Mouse (Mus musculus): ENCODE data around the gene Gm10964.

Gm10964 gene

GRCm38 (mm10) chr3:103734696-103735519 lies 4.3 kb upstream of the Gm10964 start:
- no peak for DNase-seq (ENCODE audit: low read depth)

DNA sequence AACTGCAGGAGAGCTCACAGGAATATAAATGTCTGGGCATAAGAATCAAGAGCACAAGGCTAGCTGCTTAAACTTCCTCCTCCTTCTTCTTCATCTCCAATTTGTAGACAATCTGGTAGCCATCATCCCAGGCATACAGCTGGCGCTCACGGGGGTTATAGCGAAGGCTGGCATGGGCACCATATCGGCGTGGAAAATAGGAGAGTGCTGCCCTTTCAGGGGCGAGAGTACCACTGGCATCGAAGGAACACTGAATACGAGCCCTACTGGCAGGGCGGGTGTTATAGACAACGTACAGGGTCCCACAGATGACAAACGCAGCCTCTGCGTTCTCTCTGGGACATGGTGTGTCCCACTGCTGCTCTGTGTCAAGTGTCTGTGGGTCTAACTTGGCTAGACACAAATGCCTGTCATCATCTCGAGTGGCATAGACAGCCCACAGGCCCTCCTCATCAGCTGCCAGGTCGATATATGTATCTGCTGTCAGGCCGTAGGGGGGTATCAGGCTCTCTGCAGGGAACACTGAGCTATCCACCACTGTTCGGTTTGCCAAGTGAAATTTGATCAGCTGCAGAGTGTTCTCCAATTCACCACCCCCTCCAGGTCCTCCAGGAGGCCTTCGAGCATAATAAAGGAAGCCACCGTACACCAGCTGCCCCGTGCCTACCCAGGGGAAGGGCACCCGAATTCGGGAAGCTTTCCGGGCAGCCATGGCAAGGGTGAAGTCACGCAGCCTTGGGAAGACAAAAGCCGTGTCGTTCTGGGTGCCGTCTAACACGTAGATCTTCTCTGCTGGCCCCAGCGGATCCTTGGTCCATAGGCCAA lies 3.2 kb upstream of the Gm10964 start:
- no peak for DNase-seq (ENCODE audit: low read depth)

- no peak for DNase-seq (ENCODE audit: low read depth)
These were observed 2.0 kb upstream of the Gm10964 start for GRCm38 (mm10) chr3:103737061-103737754.

DNA sequence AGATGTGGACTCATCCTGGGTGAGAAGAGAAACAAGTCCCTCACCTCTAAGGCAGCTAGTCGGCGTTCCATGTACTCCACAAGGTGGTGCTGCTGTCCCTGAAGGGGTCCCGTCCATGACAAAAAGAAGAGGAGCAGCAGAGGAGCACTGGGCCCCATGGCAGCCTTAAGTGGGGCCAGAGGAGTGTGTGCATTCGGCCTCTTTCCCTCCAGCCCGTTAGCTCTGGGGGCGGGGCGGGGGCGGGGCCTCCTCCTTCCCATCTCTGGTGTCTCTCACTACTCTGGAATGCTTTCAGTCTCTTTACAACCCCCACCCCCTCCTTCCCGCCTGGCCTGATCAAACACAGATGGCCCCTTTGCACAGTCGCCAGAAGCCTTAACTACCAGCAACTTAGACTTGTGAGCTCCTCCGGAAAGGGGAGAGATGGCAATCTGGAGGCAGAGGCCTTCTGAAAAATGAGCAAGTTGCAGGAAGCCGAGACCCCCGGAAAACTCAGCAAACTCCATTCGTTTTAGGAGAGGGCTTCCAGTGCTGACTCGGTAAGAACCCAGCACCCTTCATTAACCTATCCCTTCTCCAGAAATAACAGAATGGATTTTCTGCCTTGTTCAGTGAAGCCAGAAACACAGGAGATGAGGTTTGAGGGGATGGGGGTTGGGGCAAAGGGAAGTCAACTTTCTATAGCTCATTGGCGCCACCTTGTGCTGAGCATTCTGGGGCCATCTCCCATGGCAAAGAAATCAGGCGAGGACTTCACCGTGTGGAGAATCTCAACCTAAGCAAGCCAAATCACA lies 1.2 kb upstream of the Gm10964 start, which contains the start of gene Olfml3:
TSS of gene Olfml3 (minus strand) at position 224 of the 794 bp plus-strand sequence.
- DNase-seq (ENCODE audit: low read depth) = peak; percentile 86

DNA sequence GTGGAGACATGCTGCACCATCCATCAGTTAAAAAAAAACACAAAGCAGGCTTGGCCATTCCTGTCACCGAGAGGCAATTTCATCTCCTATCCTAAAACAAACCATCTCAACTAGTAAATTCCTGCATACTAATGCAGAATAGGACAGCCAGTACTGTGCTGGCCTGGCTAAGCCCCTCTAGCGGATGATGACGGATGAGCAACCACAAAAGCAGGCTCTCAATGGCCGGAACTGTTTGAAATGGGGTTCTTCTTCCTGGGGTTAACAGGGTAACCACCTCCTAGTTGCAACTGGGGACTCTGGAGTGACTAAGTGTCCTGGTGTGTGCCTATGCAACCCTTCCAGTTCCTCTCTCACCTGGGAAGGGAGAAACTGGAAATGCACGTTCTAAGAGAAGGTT lies 1.2 kb downstream of the Gm10964 start:
- no peak for DNase-seq (ENCODE audit: low read depth)

DNA sequence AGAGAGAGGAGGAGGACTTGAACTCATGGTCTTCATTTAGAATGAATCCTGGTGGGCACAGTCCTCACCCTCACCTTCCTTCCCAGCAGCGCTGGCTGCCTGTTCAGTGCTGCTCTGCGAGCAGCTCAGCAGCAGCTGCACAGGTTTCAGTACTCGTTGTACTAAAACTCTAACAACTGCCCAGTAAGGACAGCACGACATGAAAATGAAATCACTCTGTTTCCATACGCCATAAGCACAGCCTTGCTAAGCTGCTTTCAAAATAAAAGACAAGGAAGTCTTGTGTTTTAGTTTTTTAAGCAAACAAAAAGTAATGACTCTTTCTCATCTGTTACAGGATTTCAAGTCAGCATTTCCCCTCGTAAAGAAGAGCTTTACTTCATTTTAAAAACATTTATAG lies 4.0 kb downstream of the Gm10964 start:
- no peak for DNase-seq (ENCODE audit: low read depth)

DNA sequence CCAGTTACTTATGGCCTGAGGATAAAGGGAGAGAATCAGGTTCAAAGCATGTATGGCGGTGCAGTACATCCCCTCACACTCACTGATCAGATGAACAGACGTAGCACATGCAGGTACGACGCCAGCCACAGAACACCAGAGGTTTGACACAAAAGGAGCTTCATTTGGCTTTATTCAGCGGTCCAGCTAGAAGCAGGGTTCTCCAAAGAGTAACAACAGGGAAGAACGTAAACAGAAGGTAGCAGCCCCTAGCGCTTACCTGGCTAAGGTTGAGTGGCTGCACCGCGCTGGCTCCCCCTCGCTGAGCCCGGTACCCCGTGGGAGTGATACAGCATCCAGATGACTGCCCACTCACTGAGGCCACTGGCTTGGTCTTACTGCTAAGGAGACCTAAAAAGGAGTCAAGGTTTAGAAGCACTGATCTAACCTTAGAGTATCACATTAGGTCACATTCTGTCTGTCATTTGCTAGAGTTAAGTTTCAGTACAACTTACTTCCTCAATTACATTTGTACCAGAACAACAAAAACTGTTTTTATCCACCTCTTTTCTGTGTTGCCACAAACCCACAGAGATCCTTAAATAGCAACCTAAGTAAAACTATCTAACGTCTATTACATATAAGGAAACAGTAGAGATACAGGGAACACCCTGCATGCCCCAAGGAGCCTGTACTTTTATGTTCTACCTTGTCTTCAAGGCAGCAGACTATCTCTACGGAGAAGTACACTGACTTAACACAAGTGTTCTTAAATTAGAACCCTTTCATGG lies 6.0 kb downstream of the Gm10964 start:
- DNase-seq (ENCODE audit: low read depth) = peak; percentile 18

GRCm38 (mm10) chr3:103746711-103747110 lies 7.5 kb downstream of the Gm10964 start:
- DNase-seq (ENCODE audit: low read depth) = no peak

DNA sequence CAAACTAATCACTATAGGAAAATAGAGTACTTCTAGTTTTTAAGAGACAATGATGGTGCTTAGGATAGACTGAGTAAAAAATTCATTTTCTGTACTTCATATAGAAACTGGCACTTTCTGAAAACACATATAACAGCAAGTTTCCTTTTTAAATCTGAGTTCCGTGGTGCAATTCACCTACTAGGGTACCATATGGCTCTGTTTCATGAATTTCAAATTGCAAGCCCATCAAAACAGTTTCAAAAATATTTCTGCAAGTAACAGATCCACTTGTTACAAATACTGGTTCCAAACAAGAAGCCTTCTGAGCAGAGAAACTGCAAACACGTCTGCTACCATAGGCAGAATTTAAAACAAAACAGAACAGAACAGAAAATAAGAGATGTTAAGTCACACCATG lies 12.4 kb downstream of the Gm10964 start:
- no peak for DNase-seq (ENCODE audit: low read depth)

- DNase-seq (ENCODE audit: low read depth) = no peak
These were observed 16.2 kb downstream of the Gm10964 start for GRCm38 (mm10) chr3:103755351-103755750.

DNA sequence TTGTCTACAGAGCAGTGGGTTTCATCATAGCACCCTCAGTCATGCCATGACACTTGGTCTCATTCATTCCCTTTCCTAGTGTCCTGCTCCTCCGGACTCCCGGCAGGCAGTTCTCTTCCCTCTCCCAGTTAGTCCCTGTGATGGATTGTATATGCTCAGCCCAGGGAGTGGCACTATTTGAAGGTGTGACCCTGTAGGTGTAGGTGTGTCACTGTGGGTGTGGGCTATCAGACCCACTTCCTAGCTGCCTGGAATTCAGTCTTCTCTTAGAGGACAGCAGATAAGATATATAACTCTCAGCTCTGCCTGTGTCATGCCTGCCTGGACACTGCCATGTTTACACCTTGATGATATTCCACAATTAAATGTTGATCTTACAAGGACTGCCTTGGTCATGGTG lies 17.8 kb downstream of the Gm10964 start:
- DNase-seq (ENCODE audit: low read depth) = no peak

GRCm38 (mm10) chr3:103758456-103758855 lies 19.3 kb downstream of the Gm10964 start:
- DNase-seq (ENCODE audit: low read depth) = no peak

DNA sequence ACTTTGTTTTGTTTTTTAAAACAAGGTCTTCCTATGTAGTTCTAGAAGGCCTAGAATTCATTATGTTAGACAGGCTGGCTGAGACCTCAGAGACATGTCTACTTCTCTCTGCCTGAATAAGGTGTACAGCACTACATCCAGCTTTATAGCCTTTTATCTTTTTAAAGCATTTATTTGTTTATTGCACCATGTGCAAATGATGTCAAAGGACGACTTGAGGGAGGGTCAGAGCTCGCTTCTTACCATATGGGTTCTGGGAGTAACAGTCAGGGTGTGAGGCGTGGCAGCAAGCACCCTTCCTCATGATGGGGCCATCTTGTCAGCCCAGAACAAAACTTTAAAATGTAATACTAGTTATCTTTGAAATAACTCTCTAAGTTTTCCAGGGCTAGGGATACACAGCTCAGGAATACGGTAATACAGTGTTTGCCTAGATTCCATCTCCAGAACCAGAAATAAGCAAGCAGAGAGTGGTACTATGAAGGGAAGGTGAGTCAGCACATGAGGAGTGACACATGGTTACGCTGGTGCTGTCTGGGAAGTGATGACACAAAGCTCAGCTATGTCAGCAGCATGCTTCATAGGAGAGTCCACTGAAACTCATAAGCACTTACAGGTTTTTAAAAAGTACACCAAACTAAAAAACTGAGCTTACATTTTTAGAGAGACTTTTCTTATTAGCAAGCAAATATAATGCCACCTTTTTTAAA lies 20.2 kb downstream of the Gm10964 start:
- peak; percentile 62 for DNase-seq (ENCODE audit: low read depth)

GRCm38 (mm10) chr3:103766789-103767188 lies 27.6 kb downstream of the Gm10964 start:
- no peak for DNase-seq (ENCODE audit: low read depth)

- DNase-seq (ENCODE audit: low read depth) = no peak
These were observed 32.5 kb downstream of the Gm10964 start for GRCm38 (mm10) chr3:103771531-103772130.

GRCm38 (mm10) chr3:103772846-103773245 lies 33.7 kb downstream of the Gm10964 start:
- DNase-seq (ENCODE audit: low read depth) = peak; percentile 37

DNA sequence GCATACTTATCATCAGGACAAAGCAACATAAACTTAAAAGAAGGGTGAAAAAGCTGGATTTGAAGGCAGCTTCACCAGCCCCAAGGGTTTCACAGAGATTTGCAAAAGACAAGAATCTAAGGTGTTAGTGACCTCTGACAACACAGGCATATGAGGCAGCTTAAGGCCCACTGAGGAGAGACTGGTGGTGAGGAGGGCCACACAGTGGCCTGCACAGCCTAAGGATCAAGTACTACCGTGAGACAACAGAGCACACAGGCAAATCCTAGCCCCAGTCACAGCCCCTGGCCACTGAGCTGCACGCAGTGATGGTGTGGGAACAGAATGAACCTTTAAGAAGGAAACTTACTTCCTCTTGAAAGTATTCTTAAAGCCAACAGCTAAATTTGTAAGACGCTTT lies 34.3 kb downstream of the Gm10964 start:
- DNase-seq (ENCODE audit: low read depth) = no peak

DNA sequence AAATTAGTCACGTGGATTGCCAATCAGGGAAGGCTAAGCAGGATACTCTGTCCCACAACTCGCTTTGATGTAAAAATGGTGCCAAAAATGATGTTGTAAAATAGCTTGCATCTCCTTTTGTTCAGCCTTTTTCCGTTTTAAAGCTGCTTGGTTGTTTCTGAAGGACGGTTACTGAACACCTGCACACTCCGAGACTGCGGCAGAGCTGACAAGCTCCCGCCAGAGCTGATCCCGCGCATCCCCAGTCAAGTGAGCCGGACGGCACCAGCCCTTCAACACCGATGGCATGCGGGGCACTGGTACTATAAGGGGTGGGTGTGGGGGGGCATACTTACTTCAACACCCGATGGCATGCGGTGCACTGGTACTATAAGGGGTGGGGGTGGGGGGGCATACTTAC lies 34.8 kb downstream of the Gm10964 start:
- no peak for DNase-seq (ENCODE audit: low read depth)

GRCm38 (mm10) chr3:103777940-103778339 lies 38.8 kb downstream of the Gm10964 start:
- DNase-seq (ENCODE audit: low read depth) = no peak

GRCm38 (mm10) chr3:103778660-103779059 lies 39.5 kb downstream of the Gm10964 start:
- no peak for DNase-seq (ENCODE audit: low read depth)
